Mouse (Mus musculus) left cerebral cortex, adult 8-10 months (tissue): ENCODE measurements around the gene Gtf2h1. TPM values are rescaled to one million over a fixed set of nuclear protein-coding genes. Genes with fewer than 3 reads are reported as not detected.
"Not testable (repeated sequence)": the region's sequence is repeated elsewhere in the genome, so short reads cannot be mapped to it uniquely, and the experiment has no call there.

Experiments
- DNase-seq, 2 experiments: peaks; one replicate each; pipeline ENCODE4 v3.0.0; 2022; ENCODE audit warnings: low spot score in 2 of 2
- total RNA-seq, 4 experiments: library from RNA; stranded (reverse); gene quantifications; 2 replicates each; pipeline ENCODE4 v1.2.4; 2022

The Gtf2h1 gene
- total RNA-seq, 4 experiments from 2014 or later, result 35.7 to 41.7 (median 37.8) TPM

DNA sequence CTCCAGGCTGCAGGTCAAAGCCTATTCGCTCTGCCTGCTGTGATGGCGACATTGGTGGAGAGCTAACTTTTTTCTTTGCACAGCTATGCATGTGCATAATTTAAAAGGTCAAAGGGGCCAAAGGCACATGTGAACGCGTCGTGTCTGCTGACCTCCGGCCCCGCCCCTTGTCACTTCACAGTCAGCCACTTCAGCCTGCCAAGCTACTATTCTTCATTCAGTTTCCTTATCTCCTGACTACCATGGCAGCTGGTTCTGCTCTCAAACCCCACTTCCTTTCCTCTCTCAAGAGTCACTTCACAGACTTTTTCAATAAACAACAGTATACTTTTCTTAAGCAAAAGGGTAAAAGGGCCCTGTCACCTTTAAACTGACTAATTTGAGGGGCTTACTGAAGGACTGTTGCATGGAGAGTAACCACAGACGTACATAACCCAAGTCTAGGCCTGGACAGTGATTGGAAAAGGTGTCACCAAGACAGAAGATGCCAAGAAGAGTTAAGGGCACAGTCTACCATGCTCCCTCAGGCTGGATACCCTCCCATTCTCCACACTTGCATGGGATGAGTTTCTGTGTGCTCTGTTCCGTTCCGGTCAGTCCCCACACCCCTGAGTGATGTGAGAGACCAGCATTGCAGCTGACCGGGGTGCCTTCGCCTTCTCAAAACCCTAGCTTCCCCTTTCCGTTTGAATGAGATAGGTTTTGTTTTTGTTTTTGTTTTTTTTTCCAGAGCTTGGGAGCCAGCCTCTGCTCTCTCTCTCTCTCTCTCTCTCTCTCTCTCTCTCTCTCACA, 35.1 kb downstream of the Gtf2h1 start:
- no peak for DNase-seq

DNA sequence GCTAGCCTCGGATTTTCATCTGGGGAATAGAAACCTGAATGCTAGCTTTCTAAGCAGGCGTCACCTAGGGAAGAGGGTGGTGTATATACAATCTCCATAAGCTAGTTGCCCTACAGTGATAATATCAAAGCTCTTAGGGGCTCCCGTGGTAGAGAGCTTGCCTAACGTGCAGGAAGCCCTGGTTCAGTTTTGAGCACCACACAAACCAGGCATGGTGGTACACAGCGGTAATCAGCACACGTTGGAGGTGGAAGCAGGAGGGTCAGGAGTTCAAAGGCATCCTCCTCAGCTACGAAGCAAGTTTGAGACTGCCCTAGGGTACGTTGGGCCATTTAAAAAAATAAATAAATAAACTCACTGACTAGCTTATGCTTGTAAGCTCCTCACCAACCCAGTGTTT, 35.8 kb downstream of the Gtf2h1 start:
- DNase-seq, result no peak

DNA sequence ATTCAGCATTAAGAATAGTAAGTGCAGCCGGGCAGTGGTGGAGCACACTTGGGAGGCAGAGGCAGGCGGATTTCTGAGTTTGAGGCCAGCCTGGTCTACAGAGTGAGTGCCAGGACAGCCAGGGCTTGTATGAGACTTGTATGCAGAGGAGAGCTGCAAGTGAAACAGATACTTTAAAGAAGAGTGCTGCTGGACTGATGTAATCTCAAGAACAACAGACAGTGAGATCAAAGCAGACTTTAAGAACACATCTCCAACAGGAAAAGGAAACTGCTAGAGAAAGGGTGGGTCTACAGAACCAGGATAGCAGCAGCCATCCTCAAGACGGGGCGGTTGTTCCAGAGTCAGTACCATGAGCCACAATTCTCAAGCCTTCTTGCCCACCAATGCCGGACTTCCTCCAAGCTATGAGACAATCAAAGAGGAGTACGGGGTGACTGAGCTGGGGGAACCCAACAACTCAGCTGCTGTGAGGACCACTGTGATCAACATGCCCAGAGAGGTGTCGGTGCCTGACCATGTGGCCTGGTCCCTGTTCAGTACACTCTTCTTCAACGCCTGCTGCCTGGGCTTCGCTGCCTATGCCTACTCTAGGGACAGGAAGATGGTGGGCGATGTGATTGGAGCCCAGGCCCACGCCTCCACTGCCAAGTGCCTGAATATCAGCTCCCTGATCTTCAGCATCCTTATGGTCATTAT, 36.4 kb downstream of the Gtf2h1 start:
- not testable (repeated sequence) for DNase-seq

DNA sequence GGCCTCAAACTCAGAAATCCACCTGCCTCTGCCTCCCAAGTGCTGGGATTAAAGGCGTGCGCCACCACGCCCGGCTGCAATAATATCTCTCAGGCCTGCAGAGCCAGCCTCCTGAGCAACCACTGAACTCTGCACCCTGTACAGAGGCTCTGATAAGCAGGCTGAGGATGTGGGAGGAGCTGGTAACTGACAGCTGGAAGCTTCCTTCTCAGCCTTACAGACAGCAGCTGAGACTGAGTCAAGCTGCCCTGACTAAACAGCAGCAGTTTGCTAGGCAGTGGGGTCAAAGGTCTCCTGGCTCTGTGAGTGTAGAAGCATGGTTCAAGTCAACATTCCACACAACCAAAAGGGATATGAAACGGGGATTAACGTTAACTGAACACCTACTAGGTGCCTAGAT, 37.4 kb downstream of the Gtf2h1 start:
- no peak for DNase-seq

DNA sequence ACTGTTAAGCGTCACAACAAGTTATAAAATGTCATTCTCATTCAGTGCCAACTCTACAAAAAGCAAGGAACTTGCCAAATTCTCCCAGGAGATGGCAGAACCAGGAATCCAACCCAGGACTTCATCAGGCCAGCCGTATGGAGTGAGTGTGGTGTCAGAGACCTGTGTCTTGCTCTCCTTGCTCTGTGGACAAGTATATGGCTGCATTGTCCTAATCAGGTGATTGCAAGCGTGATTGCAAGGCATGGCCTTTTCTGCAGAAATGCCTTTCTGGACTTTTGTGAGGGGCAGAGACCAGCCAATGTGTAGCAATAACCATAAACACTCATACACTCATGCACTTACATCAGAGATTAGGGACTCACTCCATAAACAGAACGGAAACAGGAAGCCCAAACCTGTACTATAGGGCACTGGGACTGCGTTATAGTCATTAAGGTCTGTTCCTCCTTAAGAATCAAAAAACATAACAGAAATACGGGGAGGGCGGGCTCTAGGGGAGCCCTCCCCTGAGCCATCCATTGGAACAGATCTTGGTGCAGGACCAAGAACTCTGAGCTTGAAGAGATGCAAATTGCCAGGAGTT, 37.9 kb downstream of the Gtf2h1 start:
- no peak for DNase-seq

DNA sequence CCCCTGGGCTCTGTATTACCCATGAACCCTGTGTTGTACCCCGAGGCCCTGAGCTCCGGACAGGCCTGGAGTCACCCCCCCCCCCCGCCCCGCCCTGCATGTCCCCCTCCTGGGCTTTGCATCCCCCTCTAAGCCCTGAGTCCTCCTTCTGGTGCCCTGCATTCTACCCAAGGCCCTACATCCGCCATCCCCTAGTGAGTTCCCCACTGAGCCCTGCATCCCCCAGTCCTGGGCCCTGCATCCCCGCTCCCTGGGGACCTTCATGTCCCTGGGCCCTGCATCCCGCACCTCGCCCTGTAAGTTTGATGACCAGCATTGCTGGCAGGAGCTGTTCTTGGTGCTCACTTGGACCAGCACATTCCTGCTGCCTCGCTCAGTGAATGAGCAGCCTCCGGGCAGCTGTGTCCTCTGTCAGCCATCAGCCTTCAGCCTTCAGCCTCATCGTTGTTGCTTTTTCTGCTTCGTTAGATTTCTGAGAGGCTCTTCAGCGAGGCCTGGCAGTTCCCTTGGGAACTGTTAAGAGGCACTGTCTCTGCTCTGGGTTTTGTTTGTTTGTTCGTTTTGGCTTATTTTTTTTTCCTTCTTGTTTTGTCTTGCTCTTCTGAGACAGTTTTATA, 39.2 kb downstream of the Gtf2h1 start:
- DNase-seq, result no peak

DNA sequence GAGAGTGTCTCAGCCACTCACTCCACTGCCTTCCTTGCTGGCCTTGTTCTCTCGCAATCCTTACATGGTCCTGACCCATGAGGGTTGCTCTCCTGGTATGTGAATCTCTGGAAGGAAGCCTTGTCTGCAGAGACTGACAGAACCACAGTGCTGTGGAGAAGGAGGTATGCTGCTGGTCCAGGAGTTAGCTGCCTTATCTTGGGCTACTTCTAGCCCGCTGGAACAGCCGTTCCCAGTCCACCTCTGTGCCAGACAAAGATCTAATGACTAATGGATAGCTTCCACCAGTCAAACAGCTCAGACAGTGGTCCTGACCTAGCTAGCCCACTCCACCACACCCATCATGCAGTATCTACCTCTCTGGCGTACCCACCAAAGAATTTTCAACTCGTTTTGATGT, 40.5 kb downstream of the Gtf2h1 start:
- no peak for DNase-seq

DNA sequence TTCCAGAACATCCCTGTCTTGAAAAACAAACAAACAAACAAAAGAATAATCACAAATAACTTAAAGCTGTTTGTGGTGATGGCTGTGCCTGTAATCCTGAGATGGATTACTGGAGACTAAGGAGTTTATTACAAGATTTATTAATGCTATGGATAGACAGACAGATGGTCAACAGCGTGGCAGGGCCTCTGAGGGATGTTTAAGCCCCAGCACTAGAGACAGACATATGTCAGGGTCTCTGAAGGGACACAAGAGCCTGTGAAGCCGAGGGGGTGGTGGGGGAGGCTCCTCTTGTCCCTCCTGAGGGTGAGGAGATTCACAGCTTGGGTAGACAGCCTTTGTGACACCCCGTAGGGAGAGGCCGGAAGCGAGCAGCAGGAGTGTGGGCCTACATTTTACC, 41.2 kb downstream of the Gtf2h1 start:
- DNase-seq, result no peak

DNA sequence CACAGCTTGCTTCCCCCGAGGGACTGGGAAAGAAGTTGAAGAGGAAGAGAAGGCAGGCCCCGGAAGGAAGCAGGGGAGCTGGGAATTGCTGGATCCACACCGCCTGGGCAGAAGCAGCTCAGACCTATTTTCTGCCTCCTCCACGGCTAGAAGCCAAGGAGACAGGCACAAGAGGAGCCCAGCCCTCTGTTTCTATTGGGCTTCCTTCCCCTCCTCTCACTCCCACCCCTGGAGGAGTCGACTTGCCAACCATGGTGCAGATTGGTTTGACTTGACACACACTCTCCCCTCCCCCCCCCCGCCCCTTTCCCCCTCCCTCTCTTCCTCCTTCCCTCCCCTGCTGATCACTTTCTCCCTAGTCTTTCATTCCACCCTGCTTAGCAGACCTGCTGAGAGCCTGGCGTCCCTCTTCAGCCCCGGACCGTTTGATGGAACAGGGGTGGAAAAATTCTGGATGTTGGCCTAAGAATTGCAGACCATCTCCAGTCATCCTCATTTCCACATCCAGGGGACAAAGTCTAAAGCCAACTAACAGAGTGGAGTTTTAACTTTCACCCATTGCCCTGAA, 42.3 kb downstream of the Gtf2h1 start:
- DNase-seq, result peak in 1 of 2 experiments; percentile 36

DNA sequence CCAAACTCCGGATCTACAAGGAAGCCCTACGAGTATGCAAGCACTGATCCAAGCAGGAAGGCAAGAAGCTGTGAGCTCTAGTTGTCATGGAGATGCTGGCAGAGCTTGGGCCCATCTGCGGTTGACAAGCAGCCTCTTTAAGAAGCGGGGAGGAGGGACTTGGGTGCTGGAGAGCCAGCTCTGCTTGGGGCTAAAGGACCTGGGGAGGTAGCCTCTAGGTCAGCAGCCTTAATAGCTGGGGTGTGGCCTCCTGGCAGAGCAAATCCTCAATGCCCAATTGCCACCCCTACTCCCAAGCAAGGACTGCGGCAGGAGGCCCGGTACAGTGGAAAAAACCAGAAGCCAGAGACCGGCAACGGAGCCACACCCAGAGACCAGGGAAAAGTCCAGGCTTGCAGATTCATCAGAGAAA, 43.0 kb downstream of the Gtf2h1 start:
- peak; percentile 59 to 89 for DNase-seq

DNA sequence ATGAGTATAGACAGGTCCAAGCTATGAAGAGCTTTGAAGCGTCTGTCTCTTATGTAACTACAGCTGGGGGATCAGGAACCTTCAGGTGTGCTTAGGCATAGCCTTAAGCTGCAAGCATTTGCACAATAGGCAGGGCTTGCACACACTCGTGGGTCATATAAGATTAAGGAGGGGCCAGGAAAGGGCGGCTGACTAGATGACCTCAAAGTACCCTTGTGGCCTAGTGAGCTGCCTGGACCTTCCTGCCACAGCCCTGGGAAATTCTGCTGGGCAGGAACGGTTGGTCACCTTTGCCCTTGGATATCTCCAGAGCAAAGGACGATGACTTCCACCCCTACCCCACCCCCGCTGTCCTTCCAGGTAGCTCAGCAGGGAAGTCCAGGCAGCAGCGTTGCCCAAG, 43.5 kb downstream of the Gtf2h1 start:
- no peak for DNase-seq

DNA sequence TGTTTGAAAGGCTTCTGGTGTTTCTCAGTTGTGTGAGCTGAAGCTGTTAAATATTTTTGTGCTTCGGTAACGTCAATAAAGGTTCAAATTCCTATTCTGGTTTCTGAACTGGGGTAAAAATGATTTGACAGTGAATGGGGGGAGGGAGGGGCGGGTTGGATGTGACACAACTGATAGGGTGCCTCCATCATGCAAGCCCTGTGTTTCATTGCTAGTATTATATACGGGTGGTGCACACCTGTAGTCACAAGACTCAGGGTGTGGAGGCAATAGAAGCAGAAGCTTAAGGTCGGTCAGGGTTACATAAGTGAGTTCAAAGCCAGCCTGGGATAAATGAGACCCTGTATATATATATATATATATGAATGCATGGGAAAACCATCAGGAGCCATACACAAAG, 44.0 kb downstream of the Gtf2h1 start:
- no peak for DNase-seq

DNA sequence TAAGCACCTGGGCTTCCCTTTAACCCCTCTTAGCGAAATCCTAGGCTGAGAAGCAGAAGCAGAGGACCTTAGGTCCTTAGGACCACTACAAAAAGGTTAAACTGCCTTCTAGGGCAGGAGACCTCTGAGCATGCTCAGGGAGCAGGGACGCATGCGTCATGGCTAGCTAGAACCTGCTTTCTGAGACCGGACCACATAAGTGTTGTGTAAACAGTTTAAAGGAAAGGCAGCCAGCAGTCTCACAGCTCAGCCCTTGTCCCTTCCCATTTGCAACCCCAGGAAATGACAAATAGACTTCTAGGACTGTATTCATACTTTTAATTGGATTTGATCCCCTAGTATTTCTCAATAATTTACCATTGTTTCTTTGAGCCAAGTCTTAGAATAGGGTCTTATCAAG, 44.4 kb downstream of the Gtf2h1 start:
- DNase-seq, result no peak

DNA sequence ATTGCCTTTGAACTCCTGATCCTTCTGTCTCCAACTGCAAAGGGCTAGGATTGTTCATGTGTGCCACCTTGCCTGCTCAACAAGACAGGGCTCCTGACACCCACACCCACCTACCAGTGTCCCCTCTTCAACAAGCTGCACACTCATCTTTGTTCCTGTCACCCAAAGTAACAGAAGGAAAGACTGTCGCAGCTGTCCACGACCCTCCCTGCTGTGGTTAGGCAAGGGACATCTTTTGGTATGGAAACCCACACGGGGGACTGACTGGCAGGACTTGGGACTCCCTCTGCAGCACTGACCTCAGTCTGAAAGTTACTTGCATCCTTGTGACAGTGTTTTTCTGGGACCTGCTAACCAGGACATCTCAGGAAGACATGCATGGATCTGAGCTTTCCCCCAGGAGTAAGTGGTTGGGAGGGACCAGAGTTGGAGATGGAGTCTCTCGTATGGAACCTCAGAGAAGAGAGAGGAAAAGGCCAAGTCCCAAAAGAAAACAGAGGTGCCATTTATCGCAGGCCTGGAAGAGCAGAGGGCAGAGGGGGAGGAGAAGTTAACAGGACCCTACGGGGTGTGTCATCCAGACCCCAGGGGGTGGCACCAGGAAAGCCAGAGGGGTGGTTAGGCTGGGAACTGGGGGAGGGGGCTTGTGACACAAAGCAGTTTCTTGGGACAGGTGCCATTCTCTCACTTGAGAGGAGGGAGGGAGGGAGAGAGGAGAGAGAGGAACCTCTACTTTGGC, 45.1 kb downstream of the Gtf2h1 start, which contains the start of gene Ldha:
TSS of gene Ldha (plus strand) at position 689 of the 739 bp plus-strand sequence.
- no peak for DNase-seq

DNA sequence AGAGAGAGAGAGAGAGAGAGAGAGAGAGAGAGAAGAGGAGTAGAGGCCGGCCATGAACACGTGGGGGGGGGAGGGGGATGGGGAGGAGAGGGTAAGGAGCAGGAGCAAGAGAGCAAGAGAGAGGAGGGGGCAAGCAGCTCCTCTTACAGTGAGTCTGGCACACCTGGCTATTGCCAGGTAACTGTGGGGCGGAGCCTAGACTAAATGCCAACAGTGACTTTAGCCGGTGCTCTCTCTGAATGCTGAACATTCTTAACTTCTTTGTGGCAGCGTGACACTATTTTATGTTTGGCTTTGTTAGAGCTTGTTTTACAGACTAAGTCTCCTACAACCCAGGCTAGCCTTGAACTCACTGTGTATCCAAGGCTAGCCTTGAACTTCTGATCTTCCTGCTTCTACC, 46.4 kb downstream of the Gtf2h1 start:
- DNase-seq, result no peak

DNA sequence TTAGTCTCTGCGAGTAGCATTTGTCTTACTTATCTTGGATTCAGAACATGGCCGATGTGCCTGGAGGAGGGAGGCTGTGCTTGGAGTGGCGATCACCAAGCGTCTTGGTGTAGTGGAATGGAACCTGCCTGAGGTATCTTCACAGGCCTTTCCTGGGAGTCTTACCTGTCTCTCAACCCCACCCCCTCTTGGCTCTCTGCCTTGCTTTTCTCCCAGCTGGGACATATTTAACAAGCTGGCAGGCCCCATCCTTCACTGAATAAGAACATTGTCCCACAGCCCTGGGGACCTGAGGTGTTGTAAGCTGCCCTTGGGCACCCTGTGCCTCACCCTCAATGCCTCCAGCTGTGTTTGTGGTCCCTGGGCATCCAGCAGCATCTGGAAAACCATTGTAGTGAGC, 47.7 kb downstream of the Gtf2h1 start:
- DNase-seq, result peak in 1 of 2 experiments; percentile 15

DNA sequence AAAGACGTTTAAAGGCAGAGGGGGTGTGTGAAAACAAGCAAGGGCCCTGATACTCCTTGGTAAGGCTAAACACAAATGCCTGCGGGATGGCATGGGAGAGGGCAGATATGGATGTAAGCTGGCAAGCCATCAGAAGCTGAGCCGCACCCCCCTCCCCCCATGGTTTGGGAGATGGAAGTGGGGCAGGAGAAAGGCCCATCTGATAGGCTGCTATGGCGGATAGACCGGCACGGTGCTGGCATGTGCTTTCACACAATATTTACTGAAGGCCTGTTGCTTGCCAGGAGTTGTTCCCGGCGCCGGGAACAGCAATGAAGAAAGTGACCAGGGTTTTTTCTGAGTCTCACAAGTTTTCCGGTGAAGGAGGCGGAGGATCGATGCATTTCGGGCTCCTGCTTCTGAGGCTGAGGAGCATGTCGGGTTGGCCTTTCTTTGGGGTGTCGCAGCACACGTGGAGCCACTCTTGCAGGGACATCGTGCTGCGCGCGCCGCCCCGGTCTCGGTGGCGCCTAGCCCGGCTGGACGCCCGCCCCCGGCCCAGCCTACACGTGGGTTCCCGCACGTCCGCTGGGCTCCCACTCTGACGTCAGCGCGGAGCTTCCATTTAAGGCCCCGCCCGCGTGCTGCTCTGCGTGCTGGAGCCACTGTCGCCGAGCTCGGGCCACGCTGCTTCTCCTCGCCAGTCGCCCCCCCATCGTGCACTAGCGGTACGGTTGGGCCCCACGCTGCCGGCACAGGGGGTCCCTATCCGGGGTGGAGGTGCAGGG, 49.5 kb downstream of the Gtf2h1 start:
- peak; percentile 82 to 89 for DNase-seq

DNA sequence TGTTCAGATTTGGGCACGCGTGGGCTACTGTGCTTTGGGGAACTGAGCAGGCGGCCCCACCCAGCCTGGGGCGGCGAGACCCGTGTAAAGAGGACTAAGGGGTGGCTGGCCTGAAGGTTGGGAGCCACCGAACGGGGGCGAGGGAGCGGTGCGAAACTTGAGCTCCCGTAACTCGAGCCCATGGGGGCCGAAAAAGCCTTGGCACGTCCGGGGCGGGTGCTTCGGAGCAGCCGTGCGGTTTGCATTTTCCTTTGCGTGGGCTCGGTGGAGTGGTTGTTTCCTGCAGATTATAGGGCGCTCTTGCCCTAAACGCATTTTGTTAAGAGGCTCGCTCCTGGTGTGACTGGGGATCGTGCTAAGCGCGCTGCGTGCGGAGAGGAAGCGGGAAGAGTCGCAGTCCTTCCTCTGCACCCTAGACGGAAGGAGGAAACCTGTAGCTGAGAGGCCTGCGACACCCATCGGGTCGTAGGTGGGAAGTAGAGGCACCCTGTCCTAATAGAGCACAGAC, 50.1 kb downstream of the Gtf2h1 start:
- peak; percentile 28 to 40 for DNase-seq

DNA sequence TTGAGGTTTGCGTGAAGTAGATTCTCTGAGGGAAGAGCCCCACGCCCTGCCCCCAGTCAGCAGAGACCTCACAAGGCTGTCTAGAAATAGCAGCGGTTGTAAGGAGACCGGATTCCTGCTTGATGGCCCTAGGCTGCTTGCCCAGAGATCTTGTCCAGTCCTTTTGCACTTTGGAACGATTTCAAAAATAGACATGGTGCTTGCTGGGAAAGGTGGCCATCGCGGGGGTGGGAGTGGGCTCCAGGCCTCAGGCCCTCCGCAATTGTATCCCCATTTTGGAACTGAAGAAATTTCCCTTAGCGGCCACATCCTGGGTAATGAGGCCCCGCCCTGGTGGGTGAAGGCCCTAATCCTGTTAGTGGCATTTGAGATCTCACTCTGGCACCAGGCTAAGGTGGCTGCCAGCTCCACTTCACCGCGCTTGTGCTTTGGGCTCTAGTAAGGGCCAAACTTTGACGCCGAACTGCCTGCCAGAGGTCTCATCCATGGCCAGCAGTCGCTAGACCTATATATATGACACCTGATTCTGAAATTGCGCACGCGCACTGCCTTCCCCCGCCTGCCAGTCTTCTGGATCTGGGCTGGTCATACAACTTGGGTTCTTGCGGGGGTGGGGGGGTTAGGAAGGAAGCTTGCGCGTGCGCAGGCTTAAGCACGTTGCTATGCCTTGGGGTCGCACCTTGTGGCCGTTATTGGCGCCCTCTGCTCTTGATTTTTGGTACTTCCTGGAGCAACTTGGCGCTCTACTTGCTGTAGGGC, 50.8 kb downstream of the Gtf2h1 start:
- DNase-seq, result peak in 1 of 2 experiments; percentile 46
